Mouse (Mus musculus) liver, embryonic 16.5 days (tissue): ENCODE measurements around the gene Zfp2. TPM values are rescaled to one million over a fixed set of nuclear protein-coding genes. Genes with fewer than 3 reads are reported as not detected.

Experiments
- ATAC-seq: fragments of 200-750 bp; cut with Nextera tagmentation; 2 replicates; pipeline ENCODE4 v1.8.0; 2017; ENCODE audit warnings: low read depth, mild to moderate bottlenecking, moderate number of reproducible peaks, moderate library complexity
- H3K27ac ChIP-seq: fragments of 300-500 bp; sonication (generic); 2 replicates; pipeline ENCODE4 v1.5.1; 2014; ENCODE audit warnings: mild to moderate bottlenecking, low read length
- H3K27me3 ChIP-seq: fragments of 300-500 bp; sonication (generic); 2 replicates; pipeline ENCODE4 v1.6.1; 2014; ENCODE audit warnings: low read depth, low read length, mixed read lengths; ENCODE audit not compliant: control insufficient read depth, insufficient read depth
- H3K36me3 ChIP-seq: fragments of 300-500 bp; sonication (generic); 2 replicates; pipeline ENCODE4 v1.6.1; 2014; ENCODE audit warnings: mild to moderate bottlenecking; ENCODE audit not compliant: control insufficient read depth, insufficient read depth
- H3K4me1 ChIP-seq: fragments of 300-500 bp; sonication (generic); 2 replicates; pipeline ENCODE4 v1.6.1; 2014; ENCODE audit warnings: low read depth, low read length, mixed read lengths; ENCODE audit not compliant: control insufficient read depth
- H3K4me2 ChIP-seq: fragments of 300-500 bp; sonication (generic); 2 replicates; pipeline ENCODE4 v1.6.1; 2014; ENCODE audit warnings: low read depth, low read length, mixed read lengths
- H3K4me3 ChIP-seq: fragments of 300-500 bp; sonication (generic); 2 replicates; pipeline ENCODE4 v1.5.1; 2014; ENCODE audit warnings: low read depth, mild to moderate bottlenecking, low read length
- H3K9ac ChIP-seq: fragments of 300-500 bp; sonication (generic); 2 replicates; pipeline ENCODE4 v1.6.1; 2014; ENCODE audit warnings: low read depth, low read length
- H3K9me3 ChIP-seq: fragments of 300-500 bp; sonication (generic); replicated peaks from 2 replicates; pipeline ENCODE4 v1.6.1; 2016; ENCODE audit warnings: low read length; ENCODE audit not compliant: control insufficient read depth
- WGBS: fragments of 180-500 bp; shearing (Covaris S2); extraction: QIAGEN DNeasy Blood & Tissue Kit; methylation state at CpG from one replicate; pipeline ENCODE4 v1.1.7; 2014; ENCODE audit not compliant: insufficient replicate concordance; 5-methylcytosine and 5-hydroxymethylcytosine counted together
- polyA plus RNA-seq: library from polyadenylated mRNA; unstranded; fragments of >200 nt; fragmentation: Nextera tagmentation; extraction: Ambion mirVana; gene quantifications from 2 replicates; pipeline ENCODE4 v1.2.1, GENCODE M21; 2015

Gene Zfp2
- polyA plus RNA-seq, 1 experiment from 2014 or later: 1.6 TPM

GRCm38 (mm10) chr11:50931451-50931866, 15.5 kb upstream of the Zfp2 start, which contains the start of gene Zfp354b:
Gene Zfp354b (minus strand): TSS chr11:50931633.
- Histone ChIP-seq H3K4me1 (no peaks in the 10 kb centered on the region), H3K27ac (no peak within 1 kb of the TSS), H3K4me3 (peak within 1 kb of the TSS; percentile 68), H3K27me3 (peaks cover 13% of the 10 kb centered on the region), H3K9me3 (no peaks in the 10 kb centered on the region), H3K9ac (peak within 1 kb of the TSS; percentile 55), H3K4me2 (peak within 1 kb of the TSS; percentile 83), H3K36me3 (no peaks in the 10 kb centered on the region)
- under 1% methylated on average over 18 of the region's 18 CpGs for WGBS
- peak; percentile 81 for ATAC-seq

DNA sequence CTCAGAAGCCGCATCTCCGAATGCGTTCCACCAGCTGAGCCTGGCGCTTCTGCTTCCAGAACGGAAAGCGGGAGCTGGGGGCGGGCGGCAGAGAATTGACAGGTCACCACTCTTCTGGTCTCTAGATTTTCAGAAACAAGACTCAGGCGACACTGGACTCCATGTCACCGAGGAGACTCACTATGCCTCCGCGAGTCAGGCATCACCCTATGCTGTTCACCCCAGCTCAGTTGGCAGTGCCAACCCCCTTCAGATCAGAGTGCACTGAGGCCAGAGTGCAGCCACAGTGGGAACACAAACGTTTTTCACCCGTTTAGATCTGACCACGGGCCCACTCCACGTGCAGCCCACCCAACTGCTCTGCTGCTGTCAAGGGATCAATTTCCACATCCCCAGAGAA, 15.1 kb upstream of the Zfp2 start:
- no peaks in the 10 kb centered on the region for H3K36me3 ChIP-seq
- H3K9me3 ChIP-seq: no peaks in the 10 kb centered on the region
- 3% methylated on average over 16 of the region's 16 CpGs for WGBS
- H3K4me2 ChIP-seq: peak overlapping the region; percentile 83
- no peak for ATAC-seq
- H3K4me3 ChIP-seq: peak overlapping the region; percentile 68
- peak overlapping the region; percentile 55 for H3K9ac ChIP-seq
- peaks cover 13% of the 10 kb centered on the region for H3K27me3 ChIP-seq
- H3K27ac ChIP-seq: no peak overlapping the region
- no peaks in the 10 kb centered on the region for H3K4me1 ChIP-seq

DNA sequence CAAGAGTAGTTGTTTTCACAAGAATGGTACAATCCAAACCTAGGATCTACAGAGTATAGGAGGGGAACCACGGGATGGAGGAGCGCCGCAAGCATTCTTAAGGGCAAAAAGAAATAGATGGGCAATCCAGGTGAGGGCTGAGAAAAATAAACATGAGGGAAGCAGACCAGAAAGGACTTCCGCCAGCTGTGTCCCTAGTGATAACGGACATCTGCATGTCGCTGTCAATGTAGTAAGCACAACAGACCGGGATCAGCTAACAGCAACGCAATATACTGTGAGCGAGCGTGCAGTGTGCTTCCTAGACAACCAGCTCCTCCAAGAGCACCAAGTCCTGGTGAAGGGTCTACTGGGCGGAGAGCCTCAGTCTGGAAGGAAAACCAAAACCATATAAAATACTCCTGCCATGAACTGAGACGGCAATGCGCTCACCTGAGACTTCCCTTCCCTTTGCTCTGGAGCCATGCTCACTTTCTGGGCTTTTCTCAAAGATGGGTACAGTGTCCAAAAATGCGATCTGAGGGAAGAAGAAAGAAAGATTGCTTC, 14.6 kb upstream of the Zfp2 start:
- no peaks in the 10 kb centered on the region for H3K4me1 ChIP-seq
- ATAC-seq: no peak
- peak overlapping the region; percentile 55; the same call in 1 of the 2 replicates for H3K9ac ChIP-seq
- H3K27me3 ChIP-seq: peaks cover 13% of the 10 kb centered on the region
- H3K27ac ChIP-seq: no peak overlapping the region
- WGBS: 8% methylated on average over 14 of the region's 14 CpGs
- H3K36me3 ChIP-seq: no peaks in the 10 kb centered on the region
- no peaks in the 10 kb centered on the region for H3K9me3 ChIP-seq
- peak overlapping the region; percentile 68 for H3K4me3 ChIP-seq
- peak overlapping the region; percentile 83 for H3K4me2 ChIP-seq

GRCm38 (mm10) chr11:50914461-50914860, 1.5 kb downstream of the Zfp2 start:
- H3K4me3 ChIP-seq: no peak overlapping the region
- no peaks in the 10 kb centered on the region for H3K4me1 ChIP-seq
- H3K36me3 ChIP-seq: peaks cover 9% of the 10 kb centered on the region
- no peak for ATAC-seq
- 74% methylated on average over 3 of the region's 3 CpGs for WGBS
- no peaks in the 10 kb centered on the region for H3K9me3 ChIP-seq
- no peaks in the 10 kb centered on the region for H3K27me3 ChIP-seq
- H3K27ac ChIP-seq: no peak overlapping the region
- H3K9ac ChIP-seq: no peak overlapping the region
- H3K4me2 ChIP-seq: no peak overlapping the region

DNA sequence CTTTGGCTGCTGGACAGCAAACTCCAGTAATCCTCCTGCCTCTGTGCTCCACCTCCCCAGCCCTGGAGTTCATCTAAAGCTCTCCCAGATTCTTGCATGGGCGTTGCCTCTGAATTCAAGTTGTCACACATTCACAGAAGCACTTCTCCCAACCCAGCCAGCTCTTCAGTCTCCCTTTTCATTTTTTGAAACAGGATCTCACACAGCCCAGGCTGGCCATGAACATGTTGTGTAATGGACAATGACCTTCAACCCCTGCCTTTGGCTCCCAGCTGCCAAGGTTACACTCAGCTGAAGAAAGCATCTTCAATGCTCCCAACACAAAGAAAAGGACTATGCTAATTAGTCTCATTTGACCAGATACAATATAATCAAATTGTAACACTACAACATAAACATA, 2.7 kb downstream of the Zfp2 start:
- Histone ChIP-seq H3K4me2 (no peak overlapping the region), H3K9me3 (no peaks in the 10 kb centered on the region), H3K4me1 (no peaks in the 10 kb centered on the region), H3K36me3 (peaks cover 10% of the 10 kb centered on the region), H3K4me3 (no peak overlapping the region), H3K27ac (no peak overlapping the region), H3K9ac (no peak overlapping the region), H3K27me3 (no peaks in the 10 kb centered on the region)
- ATAC-seq: no peak
- WGBS: 55% methylated on average over 1 of the region's 1 CpGs

- no peak for ATAC-seq
- 75% methylated on average over 5 of the region's 5 CpGs for WGBS
- H3K9me3 ChIP-seq: no peaks in the 10 kb centered on the region
- no peak overlapping the region for H3K4me3 ChIP-seq
- H3K27ac ChIP-seq: no peak overlapping the region
- no peak overlapping the region for H3K9ac ChIP-seq
- peaks cover 14% of the 10 kb centered on the region for H3K36me3 ChIP-seq
- no peak overlapping the region for H3K4me2 ChIP-seq
- H3K27me3 ChIP-seq: no peaks in the 10 kb centered on the region
- H3K4me1 ChIP-seq: no peaks in the 10 kb centered on the region
Observed at GRCm38 (mm10) chr11:50908136-50908535, 7.8 kb downstream of the Zfp2 start.

DNA sequence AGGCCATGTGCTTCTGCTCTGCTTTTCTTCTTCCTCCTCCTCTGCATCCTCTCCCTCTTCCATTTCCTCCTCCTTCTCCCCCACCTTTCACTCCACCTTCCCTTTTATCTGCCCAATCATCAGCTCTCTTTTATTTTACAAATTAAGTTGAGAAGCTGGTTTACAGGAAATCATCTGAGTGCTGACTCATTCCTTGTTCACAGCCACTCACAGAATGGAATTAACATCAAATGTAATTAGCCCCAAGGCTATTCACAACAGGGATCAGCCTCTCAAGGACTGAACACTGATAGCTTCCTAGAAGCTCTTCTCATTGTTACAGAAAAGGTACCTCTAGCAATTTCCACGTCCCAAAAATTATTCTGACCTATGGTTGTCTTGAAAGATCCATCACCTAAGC, 18.6 kb downstream of the Zfp2 start:
- H3K27ac ChIP-seq: no peak overlapping the region
- 33% methylated on average over 1 of the region's 1 CpGs for WGBS
- H3K9ac ChIP-seq: no peak overlapping the region

DNA sequence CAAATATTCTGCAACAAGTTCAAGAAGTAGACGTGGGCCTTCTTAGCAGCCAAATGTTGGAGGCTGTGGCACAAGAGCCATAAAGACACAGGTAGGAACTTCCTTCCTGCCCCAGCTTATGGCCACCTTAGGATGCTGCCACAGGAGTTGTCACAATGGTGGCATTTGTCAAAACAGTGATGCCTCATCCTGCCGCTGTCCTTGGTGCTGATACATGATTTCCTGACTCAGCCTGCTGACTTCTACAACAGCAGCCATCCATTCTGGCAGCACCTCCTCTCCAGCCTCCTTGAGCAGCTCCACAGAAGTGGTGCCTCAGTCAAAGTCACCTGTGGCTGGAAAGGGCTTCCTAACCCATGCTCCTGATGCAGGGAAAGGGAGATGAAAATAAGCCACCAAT, 23.5 kb downstream of the Zfp2 start:
- no peaks in the 10 kb centered on the region for H3K36me3 ChIP-seq
- H3K4me3 ChIP-seq: no peak overlapping the region
- no peaks in the 10 kb centered on the region for H3K27me3 ChIP-seq
- WGBS: 25% methylated on average over 2 of the region's 2 CpGs
- no peaks in the 10 kb centered on the region for H3K9me3 ChIP-seq
- H3K27ac ChIP-seq: no peak overlapping the region
- no peak for ATAC-seq
- H3K4me2 ChIP-seq: no peak overlapping the region
- no peak overlapping the region for H3K9ac ChIP-seq
- no peaks in the 10 kb centered on the region; the same call in 1 of the 2 replicates for H3K4me1 ChIP-seq

More for the DNA sequence above, 18.6 kb downstream of the Zfp2 start:
- no peak for ATAC-seq
- Histone ChIP-seq H3K4me2 (no peak overlapping the region), H3K4me1 (no peaks in the 10 kb centered on the region), H3K4me3 (no peak overlapping the region), H3K27me3 (no peaks in the 10 kb centered on the region), H3K9me3 (peaks cover 16% of the 10 kb centered on the region), H3K36me3 (peaks cover 19% of the 10 kb centered on the region)

DNA sequence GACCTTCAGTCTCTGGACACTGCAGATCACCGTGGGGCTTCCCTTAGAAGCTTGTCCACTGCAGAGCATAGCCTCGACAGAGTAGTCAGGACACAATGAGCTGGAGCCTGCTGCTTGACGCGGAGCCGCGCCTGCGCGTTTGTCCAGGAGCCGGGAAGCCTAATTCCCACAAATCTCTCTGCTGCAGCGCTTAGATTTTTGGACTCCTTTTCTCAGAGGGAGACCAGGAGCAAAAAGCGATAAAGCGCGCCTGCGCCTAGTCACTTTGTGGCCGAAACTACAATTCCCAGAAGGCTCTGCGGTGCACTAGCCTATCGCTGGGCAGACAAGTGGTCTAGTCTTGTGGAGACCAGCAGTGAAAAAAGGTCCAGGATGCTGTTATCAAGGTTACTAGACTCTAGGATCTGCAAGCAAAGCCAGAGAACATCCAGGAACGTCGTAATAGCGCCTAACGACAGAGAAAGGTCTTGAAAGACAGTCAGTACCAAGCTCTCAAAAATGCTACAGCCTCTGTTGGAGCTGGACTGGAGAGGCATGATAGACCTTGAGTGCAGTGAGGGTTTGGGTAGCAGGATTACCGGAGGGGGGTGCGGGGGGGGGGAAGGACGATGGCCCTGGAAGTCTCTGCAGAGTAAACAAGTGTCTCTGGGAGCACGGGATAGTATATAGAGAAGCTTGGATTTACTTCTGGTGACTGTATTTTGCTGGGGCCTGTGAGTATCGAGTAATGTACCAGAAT, 28.4 kb downstream of the Zfp2 start, which contains the start of gene Zfp454:
Gene Zfp454 (minus strand): TSS at position 262 of the 739 bp plus-strand sequence.
- H3K4me1 ChIP-seq: no peaks in the 10 kb centered on the region; the same call in none of the 2 replicates
- no peaks in the 10 kb centered on the region for H3K36me3 ChIP-seq
- H3K9me3 ChIP-seq: no peaks in the 10 kb centered on the region
- peak within 1 kb of the TSS; percentile 57 for H3K4me2 ChIP-seq
- H3K27me3 ChIP-seq: no peaks in the 10 kb centered on the region
- H3K4me3 ChIP-seq: peak within 1 kb of the TSS; percentile 44
- no peak within 1 kb of the TSS for H3K27ac ChIP-seq
- WGBS: 6% methylated on average over 26 of the region's 26 CpGs
- no peak within 1 kb of the TSS for H3K9ac ChIP-seq
- peak; percentile 56 for ATAC-seq
